Mouse (Mus musculus): ENCODE measurements around the gene Rasal3. TPM values are rescaled to one million over a fixed set of nuclear protein-coding genes. Genes with fewer than 3 reads are reported as not detected.

The Rasal3 gene
- polyA plus RNA-seq, 2 experiments, result 1.9 to 3.0 TPM

DNA sequence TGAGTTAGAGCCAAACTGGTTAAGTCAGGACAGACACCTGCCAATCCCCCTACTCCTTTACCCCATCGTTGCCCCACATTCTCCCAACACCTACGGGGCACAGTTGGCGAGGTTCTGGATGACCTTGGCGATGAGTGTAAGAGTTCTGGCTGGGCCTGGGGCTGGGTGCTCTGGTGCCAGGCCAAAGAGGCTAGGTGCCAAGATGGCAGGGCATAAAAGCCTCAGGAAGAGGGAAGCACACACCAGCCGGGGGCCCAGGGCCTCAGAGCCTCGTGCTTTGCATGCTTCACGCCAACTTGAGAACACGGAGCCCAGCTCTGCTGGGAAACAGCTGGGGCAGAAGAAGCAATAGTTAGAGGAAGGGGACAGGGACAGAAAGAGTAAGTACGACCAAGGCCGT lies 9.4 kb downstream of the Rasal3 start:
- Histone ChIP-seq H3K27me3 (ENCODE audit: control insufficient read depth, insufficient read depth, low read length) (peaks cover 76% of the 10 kb centered on the region), H3K36me3 (ENCODE audit: control insufficient read depth, insufficient read depth, low read length) (no peaks in the 10 kb centered on the region), H3K4me2 (replicated peaks; ENCODE audit: low read depth, low read length, severe bottlenecking) (no peak overlapping the region), H3K4me3 (replicated peaks; ENCODE audit: low read length) (no peak overlapping the region), H3K9me3 (ENCODE audit: control insufficient read depth, low read length) (no peaks in the 10 kb centered on the region), H3K9ac (ENCODE audit: low read depth, low read length, severe bottlenecking) (no peak overlapping the region), H3K4me1 (ENCODE audit: control insufficient read depth, insufficient read depth, low read length) (0 out of 2 replicates have a peak, but pooled peaks cover 4% of the 10 kb centered on the region), H3K27ac (replicated peaks; ENCODE audit: low read depth, low read length) (no peak overlapping the region)
- ATAC-seq (ENCODE audit: low FRiP score, low read depth) (no peak), DNase-seq (ENCODE audit: low spot score) (no peak)
- TF ChIP-seq POLR2A (IDR thresholded peaks at IDR 0.05; ENCODE audit: borderline replicate concordance, extremely low read depth, insufficient read depth, insufficient read length), result no peak
- 82% methylated on average over 10 of the region's 10 CpGs for WGBS

DNA sequence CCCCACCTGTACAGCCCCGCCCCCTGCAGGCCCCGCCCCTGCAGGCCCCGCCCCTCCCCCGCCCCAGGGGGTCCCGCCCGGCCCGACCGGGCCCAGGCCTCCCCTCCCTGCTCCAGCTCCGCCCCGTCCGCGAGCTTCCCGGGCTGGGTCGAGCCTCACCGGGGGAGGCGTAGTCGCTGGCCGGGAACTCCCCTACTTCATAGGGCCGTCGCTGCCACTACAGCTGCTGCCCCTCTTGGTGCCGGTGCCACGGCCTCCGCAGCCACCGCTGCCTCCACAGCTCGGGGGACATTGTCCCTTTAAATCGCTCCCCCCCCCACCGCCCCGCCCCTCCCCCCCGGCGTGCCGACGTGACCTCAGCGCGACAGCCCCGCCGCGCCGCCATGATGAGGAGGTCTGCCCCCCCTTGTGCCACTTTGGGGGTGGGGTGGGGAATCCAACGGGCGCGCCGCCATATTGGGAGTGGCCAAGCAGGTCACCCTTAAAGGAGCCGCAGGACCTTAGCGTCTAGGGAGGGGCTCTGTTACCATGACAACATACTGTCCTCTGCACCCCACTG lies 14.2 kb downstream of the Rasal3 start, which contains the start of gene Wiz:
TSS of gene Wiz (minus strand) at position 339 of the 559 bp plus-strand sequence.
- Histone ChIP-seq H3K27me3 (ENCODE audit: control insufficient read depth, insufficient read depth, low read length) (peaks cover 35% of the 10 kb centered on the region), H3K4me3 (replicated peaks; ENCODE audit: low read length) (peak within 1 kb of the TSS; percentile 73), H3K4me2 (replicated peaks; ENCODE audit: low read depth, low read length, severe bottlenecking) (peak within 1 kb of the TSS; percentile 98), H3K27ac (replicated peaks; ENCODE audit: low read depth, low read length) (peak within 1 kb of the TSS; percentile 68), H3K9ac (ENCODE audit: low read depth, low read length, severe bottlenecking) (peak within 1 kb of the TSS; percentile 81), H3K4me1 (ENCODE audit: control insufficient read depth, insufficient read depth, low read length) (0 out of 2 replicates have a peak, but pooled peaks cover 6% of the 10 kb centered on the region), H3K9me3 (ENCODE audit: control insufficient read depth, low read length) (no peaks in the 10 kb centered on the region), H3K36me3 (ENCODE audit: control insufficient read depth, insufficient read depth, low read length) (peaks cover 21% of the 10 kb centered on the region; the same call in 1 of the 2 replicates)
- DNase-seq (ENCODE audit: low spot score) (peak; percentile 91), ATAC-seq (ENCODE audit: low FRiP score, low read depth) (peak; percentile 92)
- WGBS, result 0% methylated on average over 4 of the region's 44 CpGs
- TF ChIP-seq POLR2A (IDR thresholded peaks at IDR 0.05; ENCODE audit: borderline replicate concordance, extremely low read depth, insufficient read depth, insufficient read length), result no peak

DNA sequence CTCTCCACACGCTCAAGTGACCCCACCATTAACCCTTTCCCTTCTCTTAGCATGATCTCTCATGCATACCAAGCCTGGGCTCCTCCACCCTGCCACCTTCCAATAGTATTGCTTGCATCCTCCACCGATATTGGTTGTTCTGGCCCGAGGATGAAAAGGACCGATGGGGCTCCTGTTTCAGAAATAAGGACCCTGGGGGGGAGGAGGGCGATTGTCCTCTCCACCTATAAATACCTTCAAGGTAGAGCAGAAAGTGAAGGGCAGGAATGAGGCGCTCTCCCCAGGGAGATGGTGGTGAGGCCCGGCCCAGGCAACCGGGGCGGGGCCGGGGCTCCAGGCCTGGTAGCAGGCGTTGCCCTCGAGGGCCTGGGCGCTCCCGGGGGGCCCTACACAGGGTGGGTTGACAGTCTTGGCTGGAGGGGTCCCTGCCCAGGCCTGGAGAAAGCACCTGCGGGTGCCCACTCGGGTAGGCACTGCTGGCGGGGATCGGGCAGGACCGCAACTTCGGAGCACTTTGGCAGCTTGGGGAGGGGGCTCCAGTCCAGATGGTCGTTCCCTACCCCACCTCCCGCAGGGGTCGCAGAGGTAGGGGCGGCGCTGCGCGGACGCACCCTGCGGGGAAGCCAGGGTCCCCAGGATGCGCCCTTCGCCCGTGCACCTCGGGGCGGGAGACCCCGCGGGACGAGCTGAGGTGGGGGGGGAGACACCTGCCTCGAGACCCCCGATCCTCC lies 14.8 kb downstream of the Rasal3 start:
- under 1% methylated on average over 28 of the region's 39 CpGs for WGBS
- H3K36me3 ChIP-seq (ENCODE audit: control insufficient read depth, insufficient read depth, low read length), result peaks cover 26% of the 10 kb centered on the region
- H3K9ac ChIP-seq (ENCODE audit: low read depth, low read length, severe bottlenecking), result peak overlapping the region; percentile 81
- peaks cover 29% of the 10 kb centered on the region for H3K27me3 ChIP-seq (ENCODE audit: control insufficient read depth, insufficient read depth, low read length)
- peak overlapping the region; percentile 73 for H3K4me3 ChIP-seq (replicated peaks; ENCODE audit: low read length)
- DNase-seq (ENCODE audit: low spot score) (no peak), ATAC-seq (ENCODE audit: low FRiP score, low read depth) (no peak; the same call in 1 of the 2 replicates)
- no peak overlapping the region; the same call in 1 of the 2 replicates for H3K27ac ChIP-seq (replicated peaks; ENCODE audit: low read depth, low read length)
- H3K4me1 ChIP-seq (ENCODE audit: control insufficient read depth, insufficient read depth, low read length), result 0 out of 2 replicates have a peak, but pooled peaks cover 6% of the 10 kb centered on the region
- TF ChIP-seq POLR2A (IDR thresholded peaks at IDR 0.05; ENCODE audit: borderline replicate concordance, extremely low read depth, insufficient read depth, insufficient read length), result no peak
- no peaks in the 10 kb centered on the region for H3K9me3 ChIP-seq (ENCODE audit: control insufficient read depth, low read length)
- H3K4me2 ChIP-seq (replicated peaks; ENCODE audit: low read depth, low read length, severe bottlenecking), result peak overlapping the region; percentile 98

DNA sequence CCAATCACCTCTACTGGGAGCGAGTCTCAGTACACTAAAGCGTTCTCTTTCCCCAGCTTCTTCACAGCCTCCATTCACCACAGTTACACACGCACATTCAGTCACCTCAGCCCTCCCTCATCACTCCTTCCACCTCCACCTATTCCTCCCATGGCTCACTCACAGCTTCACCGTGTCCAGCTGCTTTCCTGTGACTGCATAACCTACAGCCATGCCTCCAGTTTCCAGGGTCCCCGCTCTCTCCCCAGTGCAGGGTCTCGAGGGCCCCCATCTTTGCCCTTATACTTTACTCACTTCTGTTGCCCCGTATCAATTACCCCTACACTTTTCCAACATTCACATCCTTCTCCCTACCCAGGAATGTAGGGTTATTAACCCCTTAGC lies 15.4 kb downstream of the Rasal3 start:
- no peak for ATAC-seq (ENCODE audit: low FRiP score, low read depth)
- WGBS, result 35% methylated on average over 7 of the region's 7 CpGs
- Histone ChIP-seq H3K9ac (ENCODE audit: low read depth, low read length, severe bottlenecking) (peak overlapping the region; percentile 81; the same call in 1 of the 2 replicates), H3K27me3 (ENCODE audit: control insufficient read depth, insufficient read depth, low read length) (peaks cover 23% of the 10 kb centered on the region), H3K4me1 (ENCODE audit: control insufficient read depth, insufficient read depth, low read length) (0 out of 2 replicates have a peak, but pooled peaks cover 6% of the 10 kb centered on the region), H3K9me3 (ENCODE audit: control insufficient read depth, low read length) (no peaks in the 10 kb centered on the region), H3K27ac (replicated peaks; ENCODE audit: low read depth, low read length) (no peak overlapping the region), H3K4me3 (replicated peaks; ENCODE audit: low read length) (peak overlapping the region; percentile 73), H3K36me3 (ENCODE audit: control insufficient read depth, insufficient read depth, low read length) (peaks cover 32% of the 10 kb centered on the region), H3K4me2 (replicated peaks; ENCODE audit: low read depth, low read length, severe bottlenecking) (peak overlapping the region; percentile 98)
- DNase-seq (ENCODE audit: low spot score), result no peak
- no peak for TF ChIP-seq POLR2A (IDR thresholded peaks at IDR 0.05; ENCODE audit: borderline replicate concordance, extremely low read depth, insufficient read depth, insufficient read length)

- Histone ChIP-seq H3K27ac (replicated peaks; ENCODE audit: low read depth, low read length) (no peak overlapping the region), H3K36me3 (ENCODE audit: control insufficient read depth, insufficient read depth, low read length) (peaks cover 35% of the 10 kb centered on the region), H3K9ac (ENCODE audit: low read depth, low read length, severe bottlenecking) (no peak overlapping the region), H3K4me2 (replicated peaks; ENCODE audit: low read depth, low read length, severe bottlenecking) (no peak overlapping the region), H3K4me1 (ENCODE audit: control insufficient read depth, insufficient read depth, low read length) (0 out of 2 replicates have a peak, but pooled peaks cover 6% of the 10 kb centered on the region), H3K27me3 (ENCODE audit: control insufficient read depth, insufficient read depth, low read length) (peaks cover 12% of the 10 kb centered on the region), H3K4me3 (replicated peaks; ENCODE audit: low read length) (no peak overlapping the region), H3K9me3 (ENCODE audit: control insufficient read depth, low read length) (no peaks in the 10 kb centered on the region)
- DNase-seq (ENCODE audit: low spot score) (no peak), ATAC-seq (ENCODE audit: low FRiP score, low read depth) (no peak)
- WGBS, result 69% methylated on average over 9 of the region's 9 CpGs
- no peak for TF ChIP-seq POLR2A (IDR thresholded peaks at IDR 0.05; ENCODE audit: borderline replicate concordance, extremely low read depth, insufficient read depth, insufficient read length)
Measured at GRCm38 (mm10) chr17:32386659-32387432, 16.5 kb downstream of the Rasal3 start.

Data from limb, embryonic 14.5 days (tissue).